Mouse (Mus musculus) limb, embryonic 14.5 days (tissue): Measurements from ENCODE around the gene Msi2. TPM values are rescaled to one million over a fixed set of nuclear protein-coding genes. Genes with fewer than 3 reads are reported as not detected.

Experiments
- ATAC-seq: fragments of 200-750 bp; cut with Nextera tagmentation; 2 replicates; pipeline ENCODE4 v1.8.0; 2017; ENCODE audit warnings: low read depth, moderate number of reproducible peaks, moderate TSS enrichment; ENCODE audit not compliant: low FRiP score
- DNase-seq: peaks from one replicate; pipeline ENCODE4 v3.0.0-alpha.2; 2015; ENCODE audit warnings: low spot score
- H3K27ac ChIP-seq: fragments of 300-500 bp; sonication (generic); replicated peaks from 2 replicates; pipeline ENCODE4 v1.5.1; 2014; ENCODE audit warnings: low read depth, mild to moderate bottlenecking, low read length, moderate library complexity, mixed read lengths
- H3K27me3 ChIP-seq: fragments of 300-500 bp; sonication (generic); 2 replicates; pipeline ENCODE4 v1.6.1; 2014; ENCODE audit warnings: low read length, mixed read lengths; ENCODE audit not compliant: control insufficient read depth, insufficient read depth
- H3K36me3 ChIP-seq: fragments of 300-500 bp; sonication (generic); 2 replicates; pipeline ENCODE4 v1.6.1; 2014; ENCODE audit warnings: mild to moderate bottlenecking, low read length, moderate library complexity, mixed read lengths; ENCODE audit not compliant: control insufficient read depth, insufficient read depth
- H3K4me1 ChIP-seq: fragments of 300-500 bp; sonication (generic); 2 replicates; pipeline ENCODE4 v1.6.1; 2014; ENCODE audit warnings: antibody characterized with exemption, low read length, mixed read lengths; ENCODE audit not compliant: control insufficient read depth, insufficient read depth
- H3K4me2 ChIP-seq: fragments of 300-500 bp; sonication (generic); replicated peaks from 2 replicates; pipeline ENCODE4 v1.6.1; 2014; ENCODE audit warnings: low read depth, mild to moderate bottlenecking, low read length, moderate library complexity; ENCODE audit not compliant: severe bottlenecking
- H3K4me3 ChIP-seq: fragments of 300-500 bp; sonication (generic); replicated peaks from 2 replicates; pipeline ENCODE4 v1.5.1; 2014; ENCODE audit warnings: low read length
- H3K9ac ChIP-seq: fragments of 300-500 bp; sonication (generic); 2 replicates; pipeline ENCODE4 v1.6.1; 2014; ENCODE audit warnings: mild to moderate bottlenecking, low read depth, low read length, moderate library complexity; ENCODE audit not compliant: severe bottlenecking
- H3K9me3 ChIP-seq: fragments of 300-500 bp; sonication (generic); 2 replicates; pipeline ENCODE4 v1.6.1; 2016; ENCODE audit warnings: low read length; ENCODE audit not compliant: control insufficient read depth
- POLR2A ChIP-seq: fragments of 200-500 bp; IDR thresholded peaks from 2 replicates; pipeline ENCODE4 v1.8.0; 2012; ENCODE audit warnings: inconsistent platforms, mild to moderate bottlenecking, moderate library complexity, borderline replicate concordance; ENCODE audit not compliant: insufficient read depth, insufficient read length; ENCODE audit errors: extremely low read depth
- WGBS: fragments of 180-500 bp; shearing (Covaris S2); extraction: QIAGEN DNeasy Blood & Tissue Kit; methylation state at CpG from one replicate; pipeline ENCODE4 v1.1.7; 2014; 5-methylcytosine and 5-hydroxymethylcytosine counted together
- polyA plus RNA-seq, 2 experiments: library from polyadenylated mRNA; depleted of rRNA in 1 of 2; stranded (reverse) in 1 of 2; unstranded in 1 of 2; fragments of >200 nt; fragmentation: Nextera tagmentation in 1 of 2; extraction: Ambion mirVana in 1 of 2; gene quantifications; 2 replicates each; pipeline versions ENCODE4 v1.2.1 to v1.2.3; 2012 to 2014

The Msi2 gene
- polyA plus RNA-seq, 2 experiments: 13.9 to 36.5 TPM

- DNase-seq: no peak
These were observed 402.9 kb downstream of the Msi2 start for GRCm38 (mm10) chr11:88315393-88315792.

GRCm38 (mm10) chr11:88314471-88314870 is 403.8 kb downstream of the Msi2 start:
- H3K9me3 ChIP-seq: no peaks in the 10 kb centered on the region
- no peak for TF ChIP-seq POLR2A
- H3K27ac ChIP-seq: no peak overlapping the region
- H3K27me3 ChIP-seq: no peaks in the 10 kb centered on the region
- no peaks in the 10 kb centered on the region for H3K4me1 ChIP-seq
- no peak overlapping the region for H3K4me2 ChIP-seq
- DNase-seq (no peak), ATAC-seq (no peak)
- no peak overlapping the region for H3K4me3 ChIP-seq
- WGBS: 64% methylated on average over 6 of the region's 6 CpGs
- H3K36me3 ChIP-seq: no peaks in the 10 kb centered on the region
- no peak overlapping the region for H3K9ac ChIP-seq

More at GRCm38 (mm10) chr11:88315393-88315792, 402.9 kb downstream of the Msi2 start:
- Histone ChIP-seq H3K4me1 (no peaks in the 10 kb centered on the region), H3K9ac (no peak overlapping the region), H3K36me3 (no peaks in the 10 kb centered on the region), H3K9me3 (no peaks in the 10 kb centered on the region), H3K27me3 (no peaks in the 10 kb centered on the region), H3K27ac (no peak overlapping the region), H3K4me2 (no peak overlapping the region), H3K4me3 (no peak overlapping the region)
- WGBS: 82% methylated on average over 5 of the region's 5 CpGs
- no peak for ATAC-seq
- TF ChIP-seq POLR2A: no peak

GRCm38 (mm10) chr11:88313512-88313911 is 404.8 kb downstream of the Msi2 start:
- no peak for TF ChIP-seq POLR2A
- Histone ChIP-seq H3K9me3 (no peaks in the 10 kb centered on the region), H3K9ac (no peak overlapping the region), H3K4me1 (no peaks in the 10 kb centered on the region), H3K4me3 (no peak overlapping the region), H3K36me3 (no peaks in the 10 kb centered on the region), H3K4me2 (no peak overlapping the region), H3K27ac (no peak overlapping the region), H3K27me3 (no peaks in the 10 kb centered on the region)
- DNase-seq (no peak), ATAC-seq (no peak)
- 15% methylated on average over 8 of the region's 8 CpGs for WGBS

GRCm38 (mm10) chr11:88311606-88312005 is 406.7 kb downstream of the Msi2 start:
- Histone ChIP-seq H3K27ac (no peak overlapping the region), H3K9me3 (no peaks in the 10 kb centered on the region), H3K36me3 (no peaks in the 10 kb centered on the region), H3K4me1 (no peaks in the 10 kb centered on the region), H3K9ac (no peak overlapping the region), H3K4me3 (no peak overlapping the region), H3K27me3 (no peaks in the 10 kb centered on the region), H3K4me2 (no peak overlapping the region)
- TF ChIP-seq POLR2A: no peak
- WGBS: 76% methylated on average over 7 of the region's 7 CpGs
- ATAC-seq (no peak), DNase-seq (no peak)

- Histone ChIP-seq H3K27ac (no peak overlapping the region), H3K4me2 (no peak overlapping the region), H3K27me3 (no peaks in the 10 kb centered on the region), H3K9ac (no peak overlapping the region), H3K4me3 (no peak overlapping the region), H3K36me3 (no peaks in the 10 kb centered on the region), H3K9me3 (no peaks in the 10 kb centered on the region), H3K4me1 (no peaks in the 10 kb centered on the region)
- WGBS: 61% methylated on average over 6 of the region's 6 CpGs
- no peak for DNase-seq
- no peak for TF ChIP-seq POLR2A
- no peak for ATAC-seq
These were observed 407.5 kb downstream of the Msi2 start for GRCm38 (mm10) chr11:88310773-88311172.

- H3K4me1 ChIP-seq: no peaks in the 10 kb centered on the region
- no peak overlapping the region for H3K4me3 ChIP-seq
- no peak overlapping the region for H3K27ac ChIP-seq
- H3K9me3 ChIP-seq: no peaks in the 10 kb centered on the region
- H3K36me3 ChIP-seq: no peaks in the 10 kb centered on the region
- 40% methylated on average over 10 of the region's 10 CpGs for WGBS
- H3K27me3 ChIP-seq: no peaks in the 10 kb centered on the region
- DNase-seq (no peak), ATAC-seq (no peak)
- TF ChIP-seq POLR2A: no peak
- H3K9ac ChIP-seq: no peak overlapping the region
- no peak overlapping the region for H3K4me2 ChIP-seq
These were observed 409.1 kb downstream of the Msi2 start for GRCm38 (mm10) chr11:88309059-88309700.
